Mouse (Mus musculus) testis, adult 2 months (tissue): ENCODE data around the gene Scnn1a.

Source experiments
- CTCF ChIP-seq: fragments of 200-500 bp; IDR thresholded peaks from 2 replicates; pipeline ENCODE4 v1.5.1; 2012; ENCODE audit warnings: low read depth, mild to moderate bottlenecking, inconsistent platforms, low read length, moderate library complexity; ENCODE audit not compliant: control insufficient read depth, insufficient read depth, insufficient replicate concordance
- POLR2A ChIP-seq: fragments of 200-500 bp; IDR thresholded peaks from 2 replicates; pipeline ENCODE4 v1.6.1; 2012; ENCODE audit warnings: low read depth, mild to moderate bottlenecking, inconsistent platforms, low read length, moderate library complexity; ENCODE audit not compliant: control insufficient read depth

- no peak for TF ChIP-seq POLR2A
- TF ChIP-seq CTCF, result no peak
Observed at GRCm38 (mm10) chr6:125334356-125334755, 13.9 kb downstream of the Scnn1a start.
